Comparison of ENCODE assay signal across 8 mouse cellular contexts in genomic region chr2:156065099-156066041, GRCm38 (mm10). TPM values are rescaled to one million over a fixed set of nuclear protein-coding genes. Genes with fewer than 3 reads are reported as not detected.
DNase-seq lines count a peak whose midpoint lies in the region; ATAC-seq lines count a peak whose summit lies in the region.

TSS of gene Spag4 (plus strand) at chr2:156065175.

- H3K36me3 ChIP-seq in intestine, embryonic 15.5 days = peaks cover 9% of the 10 kb centered on the region
- peaks cover 22% of the 10 kb centered on the region for H3K36me3 ChIP-seq in limb, embryonic 15.5 days
- peaks cover 15% of the 10 kb centered on the region for H3K36me3 ChIP-seq in midbrain, embryonic 16.5 days (ENCODE audit: control insufficient read depth, insufficient read depth, low read length)

- peak; percentile 92 for ATAC-seq in intestine, embryonic 15.5 days
- peak; percentile 50 for ATAC-seq in limb, embryonic 15.5 days (ENCODE audit: insufficient number of reproducible peaks, low FRiP score, low TSS enrichment, low read depth)
- ATAC-seq in midbrain, embryonic 16.5 days = peak; percentile 74

- DNase-seq in 3T3-L1 (ENCODE audit: low read depth, low spot score) = peak; percentile 77
- DNase-seq in adrenal gland, adult 2 months = peak; percentile 91
- peak; percentile 81 for DNase-seq in embryo, embryonic 10.5 days (ENCODE audit: low spot score)
- peak; percentile 57 to 62 for DNase-seq in gastrocnemius, postnatal 36 days
- DNase-seq in spleen, postnatal 10 days (ENCODE audit: low spot score in 2 of 2) = peak; percentile 75 to 83

- peak within 1 kb of the TSS; percentile 72 for H3K4me3 ChIP-seq in intestine, embryonic 15.5 days (replicated peaks)
- H3K4me3 ChIP-seq in limb, embryonic 15.5 days = peak within 1 kb of the TSS; percentile 75
- peak within 1 kb of the TSS; percentile 80 for H3K4me3 ChIP-seq in midbrain, embryonic 16.5 days (ENCODE audit: low read depth, low read length)

- WGBS in intestine, embryonic 15.5 days = under 1% methylated on average over 73 of the region's 81 CpGs
- WGBS in limb, embryonic 15.5 days = under 1% methylated on average over 76 of the region's 81 CpGs
- WGBS in midbrain, embryonic 16.5 days = 0% methylated on average over 69 of the region's 81 CpGs

- intact Hi-C loops in gastrocnemius, postnatal 36 days (cut with DNase I) = no loop called here

- peaks cover 10% of the 10 kb centered on the region for H3K4me1 ChIP-seq in intestine, embryonic 15.5 days (replicated peaks)
- H3K4me1 ChIP-seq in limb, embryonic 15.5 days = peaks cover 13% of the 10 kb centered on the region
- H3K4me1 ChIP-seq in midbrain, embryonic 16.5 days (ENCODE audit: control insufficient read depth, insufficient read depth, low read length) = peaks cover 10% of the 10 kb centered on the region

- peak within 1 kb of the TSS; percentile 78 for H3K27ac ChIP-seq in intestine, embryonic 15.5 days
- peak within 1 kb of the TSS; percentile 72 for H3K27ac ChIP-seq in limb, embryonic 15.5 days
- peak within 1 kb of the TSS; percentile 83 for H3K27ac ChIP-seq in midbrain, embryonic 16.5 days (ENCODE audit: low read length)

- peak within 1 kb of the TSS; percentile 74 for H3K9ac ChIP-seq in intestine, embryonic 15.5 days
- H3K9ac ChIP-seq in limb, embryonic 15.5 days = peak within 1 kb of the TSS; percentile 65
- peak within 1 kb of the TSS; percentile 85 for H3K9ac ChIP-seq in midbrain, embryonic 16.5 days (ENCODE audit: low read depth, low read length)

- no peaks in the 10 kb centered on the region for H3K27me3 ChIP-seq in intestine, embryonic 15.5 days (replicated peaks)
- no peaks in the 10 kb centered on the region for H3K27me3 ChIP-seq in limb, embryonic 15.5 days
- H3K27me3 ChIP-seq in midbrain, embryonic 16.5 days (ENCODE audit: control insufficient read depth, insufficient read depth, low read depth, low read length) = no peaks in the 10 kb centered on the region

- H3K4me2 ChIP-seq in intestine, embryonic 15.5 days (replicated peaks) = peak within 1 kb of the TSS; percentile 96
- peak within 1 kb of the TSS; percentile 95 for H3K4me2 ChIP-seq in limb, embryonic 15.5 days
- peak within 1 kb of the TSS; percentile 97 for H3K4me2 ChIP-seq in midbrain, embryonic 16.5 days (ENCODE audit: low read length)

- H3K9me3 ChIP-seq in intestine, embryonic 15.5 days = no peaks in the 10 kb centered on the region
- no peaks in the 10 kb centered on the region for H3K9me3 ChIP-seq in limb, embryonic 15.5 days
- H3K9me3 ChIP-seq in midbrain, embryonic 16.5 days (replicated peaks; ENCODE audit: control insufficient read depth, low read length, poor library complexity, severe bottlenecking) = no peaks in the 10 kb centered on the region

RNA-seq across cellular contexts. Expression of gene Spag4, which starts in this region (rescaled TPM):
- total RNA-seq in adrenal gland, adult 2 months (2021) = 1 to 10 TPM; 3.7 to 4.9 TPM
- 2.3 and 3.8 TPM in 2 replicates for polyA plus RNA-seq in adrenal gland, adult 2 months (2012; rRNA removed)
- not detected for total RNA-seq in gastrocnemius, postnatal 36 days (2021)
- 2.8 and 2.9 TPM in 2 replicates for polyA plus RNA-seq in intestine, embryonic 15.5 days (2015; fragmentation: Nextera tagmentation; extraction: Ambion mirVana)
- polyA plus RNA-seq in limb, embryonic 15.5 days (2015; fragmentation: Nextera tagmentation; extraction: Ambion mirVana) = 2.2 and 2.7 TPM in 2 replicates
- polyA plus RNA-seq in midbrain, embryonic 16.5 days (2015; fragmentation: Nextera tagmentation; extraction: Ambion mirVana) = 7.2 and 7.8 TPM in 2 replicates

Comparison
In these comparisons a context has a peak if more than half of its experiments do, and no peak if none do; other contexts are left out.
1. Peak in every context shown above with its lines: DNase-seq, ATAC-seq, H3K4me3 ChIP-seq and H3K27ac ChIP-seq.
2. Peak in DNase-seq in gastrocnemius, postnatal 36 days; RNA of the gene not detected or under 1 TPM.